9 mouse cellular contexts compared by ENCODE assay signal in the genomic region with DNA sequence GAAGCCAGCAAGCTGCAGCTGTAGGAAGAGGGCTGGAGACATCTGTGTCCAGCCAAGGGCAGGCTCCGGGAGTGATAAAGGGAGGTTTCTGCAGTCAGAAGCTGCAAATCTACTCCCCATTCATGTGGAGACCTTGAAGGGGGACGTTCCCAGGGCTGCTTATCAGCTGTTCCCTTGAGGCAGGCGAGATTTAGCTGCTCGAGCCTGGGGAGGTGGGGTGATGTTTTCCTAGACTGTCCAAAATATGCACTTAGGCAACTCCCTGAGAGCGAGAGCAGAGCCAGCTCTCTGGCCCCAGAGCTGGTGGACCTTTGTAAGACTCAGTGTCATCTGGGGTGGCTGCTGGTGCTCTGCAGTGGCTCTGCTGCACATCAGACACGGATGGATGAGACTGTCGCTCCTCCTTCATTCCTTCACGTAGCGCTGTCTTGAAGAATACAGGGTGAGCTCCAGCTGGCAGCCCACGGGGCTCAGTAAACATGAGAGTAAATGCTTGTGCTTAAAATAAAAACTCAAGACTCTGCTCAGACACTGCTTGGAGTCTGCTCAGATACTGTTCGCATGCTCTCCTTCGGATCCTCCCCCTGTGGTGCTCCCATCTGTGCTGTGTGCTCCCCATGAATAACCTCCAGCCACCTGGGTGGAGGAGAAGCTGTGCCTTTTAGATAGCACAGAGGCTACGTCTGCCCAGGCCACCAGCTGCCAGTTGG. TPM values are rescaled to one million over a fixed set of nuclear protein-coding genes. Genes with fewer than 3 reads are reported as not detected.
DNase-seq lines count a peak whose midpoint lies in the region; ATAC-seq lines count a peak whose summit lies in the region.
"Had no signal": no experiment of that assay in that cellular context is flagged by ENCODE, and none has a peak within 500 bp of the region (broad histone marks: within the 10 kb centered on the region; RNA-seq: fewer than 3 reads in every experiment).

No protein-coding gene starts in this region.

- H3K4me1 ChIP-seq in hindbrain, embryonic 14.5 days (replicated peaks; ENCODE audit: control insufficient read depth, insufficient read depth, low read length) = peaks cover 6% of the 10 kb centered on the region
- H3K4me1 ChIP-seq in lung, embryonic 16.5 days (replicated peaks; ENCODE audit: control insufficient read depth, insufficient read depth, low read length) = peaks cover 12% of the 10 kb centered on the region

- no peaks in the 10 kb centered on the region for H3K27me3 ChIP-seq in hindbrain, embryonic 14.5 days (ENCODE audit: control insufficient read depth, insufficient read depth, low read length)
- H3K27me3 ChIP-seq in lung, embryonic 16.5 days (ENCODE audit: control insufficient read depth, insufficient read depth, low read depth, low read length) = no peaks in the 10 kb centered on the region

- no peak overlapping the region for H3K4me3 ChIP-seq in hindbrain, embryonic 14.5 days (replicated peaks; ENCODE audit: low read length)
- no peak overlapping the region for H3K4me3 ChIP-seq in lung, embryonic 16.5 days (ENCODE audit: low read length)

- H3K36me3 ChIP-seq in hindbrain, embryonic 14.5 days (replicated peaks; ENCODE audit: control insufficient read depth, insufficient read depth) = no peaks in the 10 kb centered on the region
- no peaks in the 10 kb centered on the region for H3K36me3 ChIP-seq in lung, embryonic 16.5 days (ENCODE audit: control insufficient read depth, insufficient read depth, low read length)

- no peak overlapping the region for H3K9ac ChIP-seq in hindbrain, embryonic 14.5 days
- no peak overlapping the region for H3K9ac ChIP-seq in lung, embryonic 16.5 days (ENCODE audit: low read length)

- 43% methylated on average over 13 of the region's 13 CpGs for WGBS in hindbrain, embryonic 14.5 days
- WGBS in lung, embryonic 16.5 days = 25% methylated on average over 13 of the region's 13 CpGs

- no peak overlapping the region for H3K27ac ChIP-seq in hindbrain, embryonic 14.5 days
- H3K27ac ChIP-seq in lung, embryonic 16.5 days (ENCODE audit: low read length) = no peak overlapping the region; the same call in none of the 2 replicates

- no peak overlapping the region for H3K4me2 ChIP-seq in hindbrain, embryonic 14.5 days (replicated peaks)
- H3K4me2 ChIP-seq in lung, embryonic 16.5 days (ENCODE audit: low read depth, low read length) = peak overlapping the region; percentile 23

- peak; percentile 55; the same call in 1 of the 2 replicates for ATAC-seq in hindbrain, embryonic 14.5 days (ENCODE audit: low FRiP score)
- peak; percentile 81 for ATAC-seq in lung, embryonic 16.5 days (ENCODE audit: low read depth)

- DNase-seq in NIH3T3 (ENCODE audit: low read depth) = peak; percentile 6
- DNase-seq in cerebellum, adult 11-12 months = peak; percentile 62
- DNase-seq in gastrocnemius, adult 18-20 months (ENCODE audit: low spot score) = peak; percentile 67
- no peak for DNase-seq in hindbrain, embryonic 14.5 days (ENCODE audit: low spot score)
- DNase-seq in layer of hippocampus, postnatal 14 days (ENCODE audit: low spot score in 2 of 2) = peak; percentile 22 to 33
- peak; percentile 65 to 81 for DNase-seq in right cerebral cortex, postnatal 10 days (ENCODE audit: low spot score in 2 of 2)
- DNase-seq in spleen, adult 12 weeks (ENCODE audit: low spot score) = no peak

- no peaks in the 10 kb centered on the region for H3K9me3 ChIP-seq in hindbrain, embryonic 14.5 days (ENCODE audit: control insufficient read depth, low read length)
- H3K9me3 ChIP-seq in lung, embryonic 16.5 days (ENCODE audit: control insufficient read depth, low read length) = no peaks in the 10 kb centered on the region

RNA-seq across cellular contexts. Expression of gene Pcsk6, which starts 41.1 kb away (rescaled TPM):
- 10 to 100 TPM; 15.8 to 19.4 TPM for total RNA-seq in gastrocnemius, adult 18-20 months (2021)
- 1.2 and 1.9 TPM in 2 replicates for polyA plus RNA-seq in hindbrain, embryonic 14.5 days (2014; fragmentation: Nextera tagmentation; extraction: Ambion mirVana)
- 10 to 100 TPM; 11.5 to 15.6 TPM for total RNA-seq in layer of hippocampus, postnatal 14 days (2021)
- 7.4 and 8.5 TPM in 2 replicates for polyA plus RNA-seq in lung, embryonic 16.5 days (2015; fragmentation: Nextera tagmentation; extraction: Ambion mirVana)
- total RNA-seq: MEL had no signal

Comparison
In these comparisons a context has a peak if more than half of its experiments do, and no peak if none do; other contexts are left out.
1. DNase-seq: peak in NIH3T3 (single experiment), cerebellum, adult 11-12 months (single experiment), gastrocnemius, adult 18-20 months (single experiment), layer of hippocampus, postnatal 14 days (2 of 2) and right cerebral cortex, postnatal 10 days (2 of 2); none in hindbrain, embryonic 14.5 days (single experiment) and spleen, adult 12 weeks (single experiment).